ENCODE assay signal across 8 mouse cellular contexts in genomic region chr8:127588313-127588712, GRCm38 (mm10).
DNase-seq lines count a peak whose midpoint lies in the region; ATAC-seq and TF ChIP-seq lines count a peak whose summit lies in the region.

No protein-coding gene starts in this region.

- no peaks in the 10 kb centered on the region for H3K36me3 ChIP-seq in lung, embryonic 14.5 days (ENCODE audit: insufficient read depth)

- no peak overlapping the region for H3K9ac ChIP-seq in lung, embryonic 14.5 days

- DNase-seq in heart, adult 11 months: peak; percentile 86
- DNase-seq in heart, postnatal 25 days (ENCODE audit: low spot score): no peak
- DNase-seq in right cerebral cortex, postnatal 4 days: peak; percentile 16
- DNase-seq in right cerebral cortex, adult 18-20 months: no peak
- DNase-seq in cerebellum, adult 2 months: peak; percentile 18 to 23
- DNase-seq in lung, embryonic 14.5 days: peak; percentile 51
- DNase-seq in thymus, postnatal 36 days: peak; percentile 65 to 74
- DNase-seq in layer of hippocampus, postnatal 14 days (ENCODE audit: low spot score in 2 of 2): no peak

- H3K9me3 ChIP-seq in lung, embryonic 14.5 days (ENCODE audit: low read depth, low read length): no peaks in the 10 kb centered on the region

- H3K27me3 ChIP-seq in cerebellum, adult 2 months (ENCODE audit: control insufficient read depth, insufficient read depth, low read length): no peaks in the 10 kb centered on the region
- no peaks in the 10 kb centered on the region for H3K27me3 ChIP-seq in lung, embryonic 14.5 days (ENCODE audit: insufficient read depth, low read length)

- peak; percentile 44; the same call in 1 of the 2 replicates for TF ChIP-seq CTCF in cerebellum, adult 2 months (IDR thresholded peaks at IDR 0.05; ENCODE audit: borderline replicate concordance, insufficient read depth, low read depth, low read length)
- peak; percentile 58 for TF ChIP-seq CTCF in lung, embryonic 14.5 days (IDR thresholded peaks at IDR 0.05; ENCODE audit: low read depth)

- H3K4me3 ChIP-seq in cerebellum, adult 2 months (replicated peaks; ENCODE audit: insufficient read depth, low read depth, low read length): no peak overlapping the region
- H3K4me3 ChIP-seq in lung, embryonic 14.5 days (ENCODE audit: low read depth, low read length): no peak overlapping the region

- no peak for ATAC-seq in lung, embryonic 14.5 days (ENCODE audit: insufficient read depth)

- TF ChIP-seq POLR2A in cerebellum, adult 2 months (IDR thresholded peaks at IDR 0.05; ENCODE audit: borderline replicate concordance, insufficient read depth, low read length): no peak

- no peak overlapping the region for H3K4me2 ChIP-seq in lung, embryonic 14.5 days

- no peaks in the 10 kb centered on the region for H3K4me1 ChIP-seq in cerebellum, adult 2 months (ENCODE audit: control insufficient read depth, insufficient read depth, low read length)
- H3K4me1 ChIP-seq in lung, embryonic 14.5 days (ENCODE audit: insufficient read depth): peaks cover 6% of the 10 kb centered on the region; the same call in 1 of the 2 replicates

- no peak overlapping the region for H3K27ac ChIP-seq in cerebellum, adult 2 months (ENCODE audit: insufficient read depth, low read length)
- no peak overlapping the region for H3K27ac ChIP-seq in lung, embryonic 14.5 days (ENCODE audit: low read depth)

- WGBS in cerebellum, adult 2 months: 79% methylated on average over 4 of the region's 4 CpGs
- 74% methylated on average over 4 of the region's 4 CpGs for WGBS in lung, embryonic 14.5 days

- intact Hi-C loops in heart, postnatal 25 days (cut with DNase I): loop anchor here (2.0 to 10.0 kb wide), 5 partner anchors 151 to 906 kb away; no protein-coding TSS in a partner anchor

Comparison
In these comparisons a context has a peak if more than half of its experiments do, and no peak if none do; other contexts are left out.
1. DNase-seq: peak in heart, adult 11 months (single experiment), right cerebral cortex, postnatal 4 days (single experiment), cerebellum, adult 2 months (2 of 2), lung, embryonic 14.5 days (single experiment) and thymus, postnatal 36 days (2 of 2); none in heart, postnatal 25 days (single experiment), right cerebral cortex, adult 18-20 months (single experiment) and layer of hippocampus, postnatal 14 days (0 of 2).